Mouse (Mus musculus) kidney, embryonic 14.5 days (tissue): ENCODE data around the gene Hcar2. TPM values are rescaled to one million over a fixed set of nuclear protein-coding genes. Genes with fewer than 3 reads are reported as not detected.

ENCODE experiments used
- ATAC-seq: fragments of 200-750 bp; cut with Nextera tagmentation; 2 replicates; pipeline ENCODE4 v1.8.0; 2017; ENCODE audit warnings: moderate number of reproducible peaks, mild to moderate bottlenecking, moderate TSS enrichment, moderate library complexity; ENCODE audit not compliant: low FRiP score, low TSS enrichment
- H3K27ac ChIP-seq: fragments of 300-500 bp; sonication (generic); 2 replicates; pipeline ENCODE4 v1.5.1; 2014; ENCODE audit warnings: low read depth, mild to moderate bottlenecking, low read length, moderate library complexity, mixed read lengths
- H3K27me3 ChIP-seq: fragments of 300-500 bp; sonication (generic); 2 replicates; pipeline ENCODE4 v1.6.1; 2014; ENCODE audit warnings: mild to moderate bottlenecking, low read length; ENCODE audit not compliant: control insufficient read depth, insufficient read depth
- H3K36me3 ChIP-seq: fragments of 300-500 bp; sonication (generic); 2 replicates; pipeline ENCODE4 v1.6.1; 2014; ENCODE audit warnings: low read length, mixed read lengths; ENCODE audit not compliant: control insufficient read depth, insufficient read depth
- H3K4me1 ChIP-seq: fragments of 300-500 bp; sonication (generic); 2 replicates; pipeline ENCODE4 v1.6.1; 2014; ENCODE audit warnings: low read length, mixed read lengths; ENCODE audit not compliant: control insufficient read depth, insufficient read depth
- H3K4me2 ChIP-seq: fragments of 300-500 bp; sonication (generic); replicated peaks from 2 replicates; pipeline ENCODE4 v1.6.1; 2014; ENCODE audit warnings: low read depth, mild to moderate bottlenecking, low read length
- H3K4me3 ChIP-seq: fragments of 300-500 bp; sonication (generic); 2 replicates; pipeline ENCODE4 v1.5.1; 2014; ENCODE audit warnings: mild to moderate bottlenecking, low read length
- H3K9ac ChIP-seq: fragments of 300-500 bp; sonication (generic); 2 replicates; pipeline ENCODE4 v1.6.1; 2014; ENCODE audit warnings: low read depth, mild to moderate bottlenecking, low read length, moderate library complexity
- H3K9me3 ChIP-seq: fragments of 300-500 bp; sonication (generic); 2 replicates; pipeline ENCODE4 v1.6.1; 2016; ENCODE audit warnings: low read length; ENCODE audit not compliant: control insufficient read depth
- WGBS: fragments of 180-500 bp; shearing (Covaris S2); extraction: QIAGEN DNeasy Blood & Tissue Kit; methylation state at CpG from one replicate; pipeline ENCODE4 v1.1.7; 2014; 5-methylcytosine and 5-hydroxymethylcytosine counted together
- polyA plus RNA-seq: library from polyadenylated mRNA; unstranded; fragments of >200 nt; fragmentation: Nextera tagmentation; extraction: Ambion mirVana; gene quantifications from 2 replicates; pipeline ENCODE4 v1.2.1, GENCODE M21; 2014

Gene Hcar2
- polyA plus RNA-seq, 1 experiment from 2014 or later: not detected

GRCm38 (mm10) chr5:123878056-123878455, 12.8 kb upstream of the Hcar2 start:
- peak overlapping the region; percentile 13; the same call in 1 of the 2 replicates for H3K4me3 ChIP-seq
- 0 out of 2 replicates have a peak, but pooled peaks have one; percentile 33 for ATAC-seq

DNA sequence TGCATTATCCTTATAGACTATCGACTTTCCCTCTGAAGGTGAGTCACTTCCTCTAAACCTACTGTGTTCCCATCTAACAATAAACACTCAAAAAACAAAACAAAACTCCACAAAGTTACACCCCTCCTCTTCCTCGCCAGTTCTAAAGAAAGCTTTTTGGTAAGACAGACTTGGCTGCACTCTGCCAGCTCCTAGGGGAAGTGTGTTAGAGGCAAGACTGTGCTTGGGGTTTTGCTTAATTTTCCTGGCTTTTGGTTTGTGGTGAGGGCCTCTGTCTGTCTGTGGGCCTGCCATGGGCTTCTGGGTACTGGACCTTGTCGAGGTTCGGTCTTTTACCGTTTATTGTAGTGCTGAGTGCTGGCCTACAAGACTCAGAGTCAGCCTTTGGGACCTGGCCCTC, 8.9 kb upstream of the Hcar2 start:
- no peaks in the 10 kb centered on the region for H3K36me3 ChIP-seq
- no peak overlapping the region for H3K27ac ChIP-seq
- H3K4me1 ChIP-seq: peaks cover 18% of the 10 kb centered on the region
- no peaks in the 10 kb centered on the region for H3K27me3 ChIP-seq
- H3K4me3 ChIP-seq: no peak overlapping the region
- WGBS: 92% methylated on average over 5 of the region's 5 CpGs
- H3K9me3 ChIP-seq: no peaks in the 10 kb centered on the region
- no peak overlapping the region for H3K4me2 ChIP-seq
- no peak overlapping the region for H3K9ac ChIP-seq
- no peak for ATAC-seq

More at GRCm38 (mm10) chr5:123878056-123878455, 12.8 kb upstream of the Hcar2 start:
- H3K27ac ChIP-seq: no peak overlapping the region
- H3K9ac ChIP-seq: no peak overlapping the region
- no peaks in the 10 kb centered on the region for H3K27me3 ChIP-seq
- H3K36me3 ChIP-seq: no peaks in the 10 kb centered on the region
- peaks cover 31% of the 10 kb centered on the region for H3K4me1 ChIP-seq
- WGBS: 26% methylated on average over 14 of the region's 14 CpGs
- no peaks in the 10 kb centered on the region for H3K9me3 ChIP-seq
- peak overlapping the region; percentile 32 for H3K4me2 ChIP-seq

DNA sequence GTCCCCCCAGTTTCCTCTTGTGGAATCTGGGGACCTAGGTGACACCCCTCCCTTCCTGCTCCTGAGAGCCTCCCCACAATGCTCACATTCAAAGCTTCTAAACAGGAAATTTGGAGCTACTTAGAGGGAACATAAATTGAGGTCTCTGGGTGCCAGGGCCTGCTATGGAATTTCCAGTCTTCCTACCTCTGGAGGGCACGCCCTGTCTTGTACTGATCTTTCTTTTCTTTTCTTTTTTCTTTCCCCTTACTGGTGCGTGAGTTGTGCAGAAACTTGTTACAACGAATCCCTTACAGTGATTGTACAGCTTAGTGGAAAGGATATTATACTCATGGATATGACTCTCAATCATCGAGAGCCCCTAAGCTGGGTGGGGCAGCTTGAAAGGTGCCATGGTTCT, 4.3 kb upstream of the Hcar2 start:
- Histone ChIP-seq H3K4me1 (no peaks in the 10 kb centered on the region), H3K9ac (no peak overlapping the region), H3K27ac (no peak overlapping the region), H3K4me3 (no peak overlapping the region), H3K4me2 (no peak overlapping the region), H3K9me3 (no peaks in the 10 kb centered on the region), H3K27me3 (no peaks in the 10 kb centered on the region), H3K36me3 (no peaks in the 10 kb centered on the region)
- no peak for ATAC-seq
- WGBS: 89% methylated on average over 4 of the region's 4 CpGs

DNA sequence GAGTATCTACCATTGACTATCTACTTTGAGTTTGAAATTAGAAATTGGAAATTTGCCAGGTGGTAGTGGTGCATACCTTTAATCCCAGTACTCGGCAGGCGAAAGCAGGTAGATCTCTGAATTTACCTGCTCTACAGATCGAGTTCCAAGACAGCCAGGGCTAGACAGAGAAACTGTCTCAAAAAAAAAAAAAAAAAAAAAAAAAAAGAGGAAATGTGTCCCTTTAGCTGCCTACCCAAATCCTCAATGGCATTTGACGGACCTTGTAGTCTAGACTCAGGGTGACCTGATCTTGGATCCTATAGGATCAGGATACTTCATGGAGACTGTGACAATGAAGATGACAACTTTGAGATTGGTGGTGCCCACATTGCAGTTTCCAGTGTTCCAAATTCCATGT, 1.2 kb upstream of the Hcar2 start:
- Histone ChIP-seq H3K4me2 (no peak overlapping the region), H3K4me3 (no peak overlapping the region), H3K27me3 (no peaks in the 10 kb centered on the region), H3K36me3 (no peaks in the 10 kb centered on the region), H3K9me3 (no peaks in the 10 kb centered on the region), H3K27ac (no peak overlapping the region), H3K4me1 (no peaks in the 10 kb centered on the region), H3K9ac (no peak overlapping the region)
- WGBS: 88% methylated on average over 4 of the region's 4 CpGs
- ATAC-seq: no peak

DNA sequence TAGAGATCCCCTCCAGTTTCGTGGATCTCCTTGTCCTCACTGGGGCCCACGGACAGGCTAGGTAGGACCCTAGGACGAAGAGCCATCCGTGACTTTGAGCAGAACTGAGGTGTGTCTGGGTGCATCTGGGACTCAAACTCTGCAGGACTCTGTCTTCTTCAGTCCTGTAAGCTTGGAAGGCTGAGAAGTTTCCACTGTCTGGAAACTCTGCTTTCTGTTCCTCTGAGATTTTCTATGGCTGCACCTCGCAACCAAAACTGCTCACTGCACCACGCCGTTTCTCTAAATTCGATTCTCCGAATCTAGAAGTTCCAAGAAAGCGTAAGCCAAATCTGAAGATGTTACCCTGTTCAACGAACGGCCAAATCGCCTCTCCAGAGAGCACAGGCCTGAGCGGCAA, 1.4 kb downstream of the Hcar2 start:
- 90% methylated on average over 14 of the region's 14 CpGs for WGBS
- no peak overlapping the region for H3K9ac ChIP-seq
- no peak overlapping the region for H3K27ac ChIP-seq
- ATAC-seq: no peak
- H3K27me3 ChIP-seq: no peaks in the 10 kb centered on the region
- no peaks in the 10 kb centered on the region for H3K36me3 ChIP-seq
- no peak overlapping the region for H3K4me2 ChIP-seq
- 0 out of 2 replicates have a peak, but pooled peaks cover 4% of the 10 kb centered on the region for H3K4me1 ChIP-seq
- no peaks in the 10 kb centered on the region for H3K9me3 ChIP-seq
- H3K4me3 ChIP-seq: no peak overlapping the region

GRCm38 (mm10) chr5:123862374-123863350, 2.6 kb downstream of the Hcar2 start:
- no peak for ATAC-seq
- no peaks in the 10 kb centered on the region for H3K27me3 ChIP-seq
- no peak overlapping the region for H3K4me3 ChIP-seq
- H3K4me1 ChIP-seq: 0 out of 2 replicates have a peak, but pooled peaks cover 4% of the 10 kb centered on the region
- 78% methylated on average over 15 of the region's 15 CpGs for WGBS
- no peaks in the 10 kb centered on the region for H3K36me3 ChIP-seq
- H3K4me2 ChIP-seq: no peak overlapping the region
- H3K27ac ChIP-seq: no peak overlapping the region
- no peaks in the 10 kb centered on the region for H3K9me3 ChIP-seq
- no peak overlapping the region for H3K9ac ChIP-seq

GRCm38 (mm10) chr5:123858798-123859197, 6.5 kb downstream of the Hcar2 start:
- Histone ChIP-seq H3K36me3 (no peaks in the 10 kb centered on the region), H3K4me2 (no peak overlapping the region), H3K4me3 (no peak overlapping the region), H3K27me3 (no peaks in the 10 kb centered on the region), H3K4me1 (0 out of 2 replicates have a peak, but pooled peaks cover 4% of the 10 kb centered on the region), H3K9me3 (no peaks in the 10 kb centered on the region), H3K27ac (no peak overlapping the region), H3K9ac (no peak overlapping the region)
- ATAC-seq: no peak
- WGBS: 66% methylated on average over 11 of the region's 11 CpGs

GRCm38 (mm10) chr5:123854511-123854910, 10.8 kb downstream of the Hcar2 start:
- Histone ChIP-seq H3K4me3 (no peak overlapping the region), H3K27me3 (no peaks in the 10 kb centered on the region), H3K4me2 (no peak overlapping the region), H3K9ac (no peak overlapping the region), H3K36me3 (no peaks in the 10 kb centered on the region), H3K4me1 (0 out of 2 replicates have a peak, but pooled peaks cover 10% of the 10 kb centered on the region), H3K9me3 (no peaks in the 10 kb centered on the region), H3K27ac (no peak overlapping the region)
- 83% methylated on average over 9 of the region's 9 CpGs for WGBS
- no peak for ATAC-seq

DNA sequence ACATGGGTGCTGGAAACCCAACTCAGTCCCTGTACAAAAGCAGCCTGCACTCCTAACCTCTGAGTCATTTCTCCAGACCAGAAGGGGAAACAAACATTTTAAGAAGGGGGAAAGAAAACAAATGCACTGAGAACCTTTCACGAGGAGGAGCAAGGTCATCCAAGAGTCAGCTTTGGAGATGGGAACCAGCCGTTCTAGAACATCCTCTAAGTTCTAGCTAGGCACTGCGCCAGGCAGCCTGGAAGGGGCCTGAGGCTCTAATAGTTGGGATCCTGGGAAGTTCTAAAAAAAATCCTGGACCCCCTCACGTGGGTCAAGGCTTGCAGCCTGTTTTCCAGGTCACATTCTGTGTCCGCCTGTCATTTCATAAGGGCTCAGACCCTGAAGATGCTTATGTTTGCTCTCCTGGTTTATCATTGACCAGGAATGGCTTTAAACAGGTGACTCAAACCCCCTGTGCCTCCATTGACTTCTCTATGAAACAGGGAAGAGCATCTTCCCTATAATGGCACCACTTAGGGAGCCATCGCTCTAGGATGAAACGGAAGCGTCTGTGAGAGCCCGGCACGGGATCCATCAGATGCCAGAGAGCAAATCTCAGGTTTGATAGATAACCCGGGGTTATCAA, 11.3 kb downstream of the Hcar2 start:
- H3K9ac ChIP-seq: no peak overlapping the region
- no peak for ATAC-seq
- 81% methylated on average over 11 of the region's 11 CpGs for WGBS
- no peak overlapping the region for H3K4me2 ChIP-seq
- H3K4me3 ChIP-seq: no peak overlapping the region
- no peaks in the 10 kb centered on the region for H3K9me3 ChIP-seq
- H3K36me3 ChIP-seq: no peaks in the 10 kb centered on the region
- 0 out of 2 replicates have a peak, but pooled peaks cover 7% of the 10 kb centered on the region for H3K4me1 ChIP-seq
- no peak overlapping the region for H3K27ac ChIP-seq
- no peaks in the 10 kb centered on the region for H3K27me3 ChIP-seq
